Mouse (Mus musculus) right cerebral cortex, adult 2 months (tissue): ENCODE measurements around the gene H2-Q7.
A peak's percentile ranks its signal among the peaks of the same experiment; 100 is the strongest.
"Not testable (repeated sequence)": the region's sequence is repeated elsewhere in the genome, so short reads cannot be mapped to it uniquely, and the experiment has no call there.

Experiments used
- DNase-seq, 2 experiments: peaks; one replicate each; pipeline ENCODE4 v3.0.0; 2021 to 2022; ENCODE audit warnings: low spot score in 2 of 2

Gene H2-Q7

GRCm38 (mm10) chr17:35438885-35439284 lies at the start of gene H2-Q7:
Gene H2-Q7 (plus strand): TSS chr17:35439155.
- DNase-seq = peak; percentile 47 to 75

- not testable (repeated sequence) for DNase-seq
Observed at GRCm38 (mm10) chr17:35389796-35390195, 49.2 kb upstream of the H2-Q7 start.

- DNase-seq = not testable (repeated sequence)
Observed at GRCm38 (mm10) chr17:35392671-35393070, 46.3 kb upstream of the H2-Q7 start.

GRCm38 (mm10) chr17:35393864-35394800 lies 44.8 kb upstream of the H2-Q7 start:
- not testable (repeated sequence) for DNase-seq

GRCm38 (mm10) chr17:35396956-35397355 lies 42.0 kb upstream of the H2-Q7 start:
- not testable (repeated sequence) for DNase-seq

- DNase-seq = not testable (repeated sequence)
Observed at GRCm38 (mm10) chr17:35413057-35413456, 25.9 kb upstream of the H2-Q7 start.

GRCm38 (mm10) chr17:35415273-35416129 lies 23.5 kb upstream of the H2-Q7 start:
- not testable (repeated sequence) for DNase-seq

- DNase-seq = no peak
Observed at GRCm38 (mm10) chr17:35418772-35419171, 20.2 kb upstream of the H2-Q7 start.

GRCm38 (mm10) chr17:35419564-35419963 lies 19.4 kb upstream of the H2-Q7 start:
- not testable (repeated sequence) for DNase-seq

GRCm38 (mm10) chr17:35420206-35420810 lies 18.6 kb upstream of the H2-Q7 start:
- DNase-seq = not testable (repeated sequence)

GRCm38 (mm10) chr17:35421331-35421730 lies 17.6 kb upstream of the H2-Q7 start:
- not testable (repeated sequence) for DNase-seq

- not testable (repeated sequence) for DNase-seq
Observed at GRCm38 (mm10) chr17:35422360-35422759, 16.6 kb upstream of the H2-Q7 start.

- not testable (repeated sequence) for DNase-seq
Observed at GRCm38 (mm10) chr17:35423131-35423810, 15.7 kb upstream of the H2-Q7 start.

GRCm38 (mm10) chr17:35424106-35424505 lies 14.8 kb upstream of the H2-Q7 start:
- not testable (repeated sequence) for DNase-seq

GRCm38 (mm10) chr17:35424624-35425416 lies 14.1 kb upstream of the H2-Q7 start, which contains the start of gene H2-Q6:
Gene H2-Q6 (plus strand): TSS chr17:35424850.
- not testable (repeated sequence) for DNase-seq

GRCm38 (mm10) chr17:35425474-35425873 lies 13.5 kb upstream of the H2-Q7 start:
- not testable (repeated sequence) for DNase-seq

- DNase-seq = not testable (repeated sequence)
Observed at GRCm38 (mm10) chr17:35428883-35429282, 10.1 kb upstream of the H2-Q7 start.

GRCm38 (mm10) chr17:35430671-35431070 lies 8.3 kb upstream of the H2-Q7 start:
- not testable (repeated sequence) for DNase-seq

- not testable (repeated sequence) for DNase-seq
Observed at GRCm38 (mm10) chr17:35432167-35432566, 6.8 kb upstream of the H2-Q7 start.

- DNase-seq = not testable (repeated sequence)
Observed at GRCm38 (mm10) chr17:35434836-35435235, 4.1 kb upstream of the H2-Q7 start.
